Mouse (Mus musculus) limb, embryonic 14.5 days (tissue): Measurements from ENCODE around the gene Serpina3c. TPM values are rescaled to one million over a fixed set of nuclear protein-coding genes. Genes with fewer than 3 reads are reported as not detected.
"Not testable (repeated sequence)": the region's sequence is repeated elsewhere in the genome, so short reads cannot be mapped to it uniquely, and the experiment has no call there.

Source experiments
- ATAC-seq: fragments of 200-750 bp; cut with Nextera tagmentation; 2 replicates; pipeline ENCODE4 v1.8.0; 2017; ENCODE audit warnings: low read depth, moderate number of reproducible peaks, moderate TSS enrichment; ENCODE audit not compliant: low FRiP score
- DNase-seq: peaks from one replicate; pipeline ENCODE4 v3.0.0-alpha.2; 2015; ENCODE audit warnings: low spot score
- H3K27ac ChIP-seq: fragments of 300-500 bp; sonication (generic); replicated peaks from 2 replicates; pipeline ENCODE4 v1.5.1; 2014; ENCODE audit warnings: low read depth, mild to moderate bottlenecking, low read length, moderate library complexity, mixed read lengths
- H3K27me3 ChIP-seq: fragments of 300-500 bp; sonication (generic); 2 replicates; pipeline ENCODE4 v1.6.1; 2014; ENCODE audit warnings: low read length, mixed read lengths; ENCODE audit not compliant: control insufficient read depth, insufficient read depth
- H3K36me3 ChIP-seq: fragments of 300-500 bp; sonication (generic); 2 replicates; pipeline ENCODE4 v1.6.1; 2014; ENCODE audit warnings: mild to moderate bottlenecking, low read length, moderate library complexity, mixed read lengths; ENCODE audit not compliant: control insufficient read depth, insufficient read depth
- H3K4me1 ChIP-seq: fragments of 300-500 bp; sonication (generic); 2 replicates; pipeline ENCODE4 v1.6.1; 2014; ENCODE audit warnings: antibody characterized with exemption, low read length, mixed read lengths; ENCODE audit not compliant: control insufficient read depth, insufficient read depth
- H3K4me2 ChIP-seq: fragments of 300-500 bp; sonication (generic); replicated peaks from 2 replicates; pipeline ENCODE4 v1.6.1; 2014; ENCODE audit warnings: low read depth, mild to moderate bottlenecking, low read length, moderate library complexity; ENCODE audit not compliant: severe bottlenecking
- H3K4me3 ChIP-seq: fragments of 300-500 bp; sonication (generic); replicated peaks from 2 replicates; pipeline ENCODE4 v1.5.1; 2014; ENCODE audit warnings: low read length
- H3K9ac ChIP-seq: fragments of 300-500 bp; sonication (generic); 2 replicates; pipeline ENCODE4 v1.6.1; 2014; ENCODE audit warnings: mild to moderate bottlenecking, low read depth, low read length, moderate library complexity; ENCODE audit not compliant: severe bottlenecking
- H3K9me3 ChIP-seq: fragments of 300-500 bp; sonication (generic); 2 replicates; pipeline ENCODE4 v1.6.1; 2016; ENCODE audit warnings: low read length; ENCODE audit not compliant: control insufficient read depth
- POLR2A ChIP-seq: fragments of 200-500 bp; IDR thresholded peaks from 2 replicates; pipeline ENCODE4 v1.8.0; 2012; ENCODE audit warnings: inconsistent platforms, mild to moderate bottlenecking, moderate library complexity, borderline replicate concordance; ENCODE audit not compliant: insufficient read depth, insufficient read length; ENCODE audit errors: extremely low read depth
- WGBS: fragments of 180-500 bp; shearing (Covaris S2); extraction: QIAGEN DNeasy Blood & Tissue Kit; methylation state at CpG from one replicate; pipeline ENCODE4 v1.1.7; 2014; 5-methylcytosine and 5-hydroxymethylcytosine counted together
- polyA plus RNA-seq, 2 experiments: library from polyadenylated mRNA; depleted of rRNA in 1 of 2; stranded (reverse) in 1 of 2; unstranded in 1 of 2; fragments of >200 nt; fragmentation: Nextera tagmentation in 1 of 2; extraction: Ambion mirVana in 1 of 2; gene quantifications; 2 replicates each; pipeline versions ENCODE4 v1.2.1 to v1.2.3; 2012 to 2014

Serpina3c gene
- polyA plus RNA-seq, 2 experiments = 0.09 TPM; not detected in 1

DNA sequence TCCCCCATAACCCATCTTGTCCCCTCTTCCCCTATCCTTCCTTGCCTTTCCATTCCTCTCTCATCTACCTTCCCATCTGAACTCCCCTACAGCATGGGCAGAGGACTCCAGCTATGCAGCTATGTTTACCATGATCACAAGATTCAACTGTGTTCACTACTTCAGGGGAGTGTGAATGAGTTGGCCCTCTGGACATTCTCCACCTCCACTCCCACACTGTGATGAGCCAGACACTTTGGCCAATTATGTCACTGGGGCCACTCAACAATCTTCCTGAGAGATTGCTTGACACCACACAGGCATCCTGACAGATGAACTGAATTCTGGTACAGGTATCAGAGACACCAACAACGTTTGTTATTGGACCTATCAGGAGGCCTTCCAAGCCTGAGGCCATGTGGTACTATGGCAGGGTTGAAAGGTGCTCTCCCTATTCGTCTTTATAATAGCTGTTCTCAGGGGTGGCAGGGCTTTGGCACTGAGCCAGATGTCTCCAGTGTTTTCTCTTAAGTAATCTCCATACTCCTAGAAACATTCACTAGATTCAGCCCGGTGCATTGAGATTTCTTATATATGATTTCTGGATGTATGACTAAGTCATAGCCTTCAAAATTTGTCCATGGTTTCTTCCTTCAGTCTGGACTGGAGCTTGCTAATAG lies 38.6 kb downstream of the Serpina3c start:
- H3K4me2 ChIP-seq = no peak overlapping the region
- H3K36me3 ChIP-seq = no peaks in the 10 kb centered on the region
- H3K9me3 ChIP-seq = no peaks in the 10 kb centered on the region
- 45% methylated on average over 3 of the region's 3 CpGs for WGBS
- no peak overlapping the region for H3K4me3 ChIP-seq
- H3K9ac ChIP-seq = no peak overlapping the region
- H3K27ac ChIP-seq = no peak overlapping the region
- ATAC-seq = no peak
- no peaks in the 10 kb centered on the region for H3K27me3 ChIP-seq
- H3K4me1 ChIP-seq = no peaks in the 10 kb centered on the region
- DNase-seq = no peak
- no peak for TF ChIP-seq POLR2A

DNA sequence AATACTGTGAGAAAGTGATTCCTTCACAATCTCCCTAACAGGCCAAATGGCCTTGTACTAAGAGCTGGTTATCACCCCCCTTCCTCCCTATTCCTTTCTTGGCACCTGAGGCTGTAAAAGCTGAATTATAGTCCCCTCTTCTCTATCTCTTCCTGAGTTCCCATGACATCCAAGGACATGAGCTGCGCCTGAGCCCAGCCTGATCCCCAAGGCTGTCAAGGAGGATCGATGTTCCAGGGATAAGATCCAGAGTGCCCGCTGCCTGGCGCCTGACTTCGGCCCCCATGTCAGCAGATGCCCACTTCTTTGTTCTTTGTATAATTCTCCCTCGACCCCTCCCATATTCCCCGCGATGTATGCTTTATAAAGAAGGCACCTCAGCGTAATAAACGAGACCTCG lies 41.3 kb downstream of the Serpina3c start, which contains the start of gene Serpina3a:
Gene Serpina3a, plus strand, starts transcription at position 392 of the 400 bp plus-strand sequence.
- ATAC-seq, DNase-seq, H3K27ac ChIP-seq, H3K9ac ChIP-seq, H3K36me3 ChIP-seq, H3K4me3 ChIP-seq, H3K4me2 ChIP-seq, H3K27me3 ChIP-seq, H3K9me3 ChIP-seq, H3K4me1 ChIP-seq: not testable (repeated sequence)
- WGBS = 85% methylated on average over 9 of the region's 11 CpGs

- ATAC-seq (no peak), DNase-seq (no peak)
- Histone ChIP-seq H3K9ac (no peak overlapping the region), H3K9me3 (no peaks in the 10 kb centered on the region), H3K4me1 (no peaks in the 10 kb centered on the region), H3K4me3 (no peak overlapping the region), H3K27ac (no peak overlapping the region), H3K4me2 (no peak overlapping the region), H3K36me3 (no peaks in the 10 kb centered on the region), H3K27me3 (no peaks in the 10 kb centered on the region)
- TF ChIP-seq POLR2A = no peak
- WGBS = 86% methylated on average over 2 of the region's 2 CpGs
These were observed 45.2 kb downstream of the Serpina3c start for GRCm38 (mm10) chr12:104108507-104108906.

DNA sequence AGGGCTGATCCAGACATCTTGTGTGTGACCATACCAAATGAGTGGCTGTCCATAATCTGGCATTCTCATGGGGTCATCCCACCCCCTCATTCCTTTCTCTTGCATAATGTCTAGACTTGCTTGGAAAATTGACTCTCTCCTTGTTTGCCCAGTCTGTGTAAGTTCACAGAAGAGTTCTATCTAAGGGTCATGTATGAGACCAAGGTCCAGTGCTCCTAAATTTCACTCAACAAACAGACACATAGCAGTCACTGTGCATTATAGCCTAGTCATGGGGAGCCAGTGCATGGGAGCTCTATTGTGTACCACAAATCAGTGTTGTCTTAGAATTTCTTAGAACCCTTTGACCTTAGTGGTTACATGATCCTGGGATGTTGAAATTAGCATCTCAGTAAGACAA lies 46.8 kb downstream of the Serpina3c start:
- Histone ChIP-seq H3K4me1 (no peaks in the 10 kb centered on the region), H3K9me3 (no peaks in the 10 kb centered on the region), H3K27ac (no peak overlapping the region), H3K36me3 (no peaks in the 10 kb centered on the region), H3K27me3 (no peaks in the 10 kb centered on the region), H3K4me3 (no peak overlapping the region), H3K4me2 (no peak overlapping the region), H3K9ac (no peak overlapping the region)
- DNase-seq = no peak
- ATAC-seq = no peak
- no peak for TF ChIP-seq POLR2A

DNA sequence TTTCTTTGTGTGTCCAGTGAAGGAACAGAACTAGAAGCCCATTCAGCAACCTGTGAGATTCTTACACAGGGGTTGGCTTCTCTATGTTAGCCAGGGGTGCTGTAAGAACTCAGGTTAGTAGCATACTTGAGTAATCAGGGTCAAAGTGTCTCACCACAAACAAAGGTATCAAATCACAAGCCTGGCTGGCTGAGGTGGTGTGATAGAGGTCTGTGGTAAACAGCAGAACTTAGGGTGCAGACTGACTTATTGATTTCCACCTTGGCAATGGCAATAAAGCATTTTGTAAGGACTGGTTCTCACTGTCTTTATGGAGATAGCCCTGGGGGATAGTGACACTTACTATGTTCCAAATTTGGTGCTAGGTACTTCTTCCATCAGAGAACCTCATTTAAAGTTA lies 47.8 kb downstream of the Serpina3c start:
- no peak overlapping the region for H3K4me3 ChIP-seq
- no peak overlapping the region for H3K4me2 ChIP-seq
- ATAC-seq = no peak
- no peaks in the 10 kb centered on the region for H3K36me3 ChIP-seq
- DNase-seq = no peak
- no peak for TF ChIP-seq POLR2A
- H3K27me3 ChIP-seq = no peaks in the 10 kb centered on the region
- no peak overlapping the region for H3K27ac ChIP-seq
- no peaks in the 10 kb centered on the region for H3K9me3 ChIP-seq
- H3K9ac ChIP-seq = no peak overlapping the region
- no peaks in the 10 kb centered on the region for H3K4me1 ChIP-seq

DNA sequence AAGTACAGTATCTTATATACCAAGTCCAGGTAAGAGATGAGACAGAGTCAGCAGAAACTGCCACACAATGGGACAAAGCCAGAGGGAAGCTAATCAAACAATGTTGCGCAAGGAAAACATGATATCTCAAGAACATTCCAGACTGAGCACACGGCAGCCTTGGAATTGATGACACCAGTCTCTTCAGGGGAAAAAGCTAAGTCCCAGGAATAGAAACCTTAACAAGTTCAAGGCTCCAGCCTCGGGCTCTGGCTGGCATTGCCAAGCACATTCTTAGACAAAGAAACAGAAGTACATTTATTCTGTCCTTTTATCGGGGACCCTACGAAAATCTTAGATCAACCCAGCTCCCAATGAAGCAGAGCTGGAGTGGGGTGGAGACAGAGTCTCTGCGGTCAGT lies 52.9 kb downstream of the Serpina3c start, which contains the start of gene Serpina5:
Gene Serpina5, plus strand, starts transcription at position 346 of the 400 bp plus-strand sequence.
- TF ChIP-seq POLR2A = no peak
- 84% methylated on average over 6 of the region's 6 CpGs for WGBS
- Histone ChIP-seq H3K4me3 (no peak within 1 kb of the TSS), H3K9me3 (no peaks in the 10 kb centered on the region), H3K4me1 (no peaks in the 10 kb centered on the region), H3K9ac (no peak within 1 kb of the TSS), H3K36me3 (no peaks in the 10 kb centered on the region), H3K4me2 (no peak within 1 kb of the TSS), H3K27me3 (no peaks in the 10 kb centered on the region), H3K27ac (no peak within 1 kb of the TSS)
- DNase-seq (no peak), ATAC-seq (no peak)

Other genes with a start within 250 kb of the Serpina3c start
- 0.23 TPM in 1 of 2 replicates, not detected in the other for gene Serpina1c, start 249.0 kb downstream of the Serpina3c start, polyA plus RNA-seq (2012; rRNA removed)
- gene Serpina1c, start 249.0 kb downstream of the Serpina3c start, polyA plus RNA-seq (2014; fragmentation: Nextera tagmentation; extraction: Ambion mirVana) = not detected in 2 replicates
- gene Serpina1e, start 194.9 kb downstream of the Serpina3c start, polyA plus RNA-seq (2012; rRNA removed) = 0.28 and 0.36 TPM in 2 replicates
- gene Serpina1e, start 194.9 kb downstream of the Serpina3c start, polyA plus RNA-seq (2014; fragmentation: Nextera tagmentation; extraction: Ambion mirVana) = 0.19 TPM in 1 of 2 replicates, not detected in the other
- not detected in 2 replicates for gene Serpina11, start 163.9 kb downstream of the Serpina3c start, polyA plus RNA-seq (2012; rRNA removed)
- not detected in 2 replicates for gene Serpina11, start 163.9 kb downstream of the Serpina3c start, polyA plus RNA-seq (2014; fragmentation: Nextera tagmentation; extraction: Ambion mirVana)
- gene Serpina9, start 140.1 kb downstream of the Serpina3c start, polyA plus RNA-seq (2012; rRNA removed) = 0.16 and 0.22 TPM in 2 replicates
- 0.10 TPM in 1 of 2 replicates, not detected in the other for gene Serpina9, start 140.1 kb downstream of the Serpina3c start, polyA plus RNA-seq (2014; fragmentation: Nextera tagmentation; extraction: Ambion mirVana)
- 0.03 TPM in 1 of 2 replicates, not detected in the other for gene Serpina12, start 109.4 kb downstream of the Serpina3c start, polyA plus RNA-seq (2012; rRNA removed)
- 0.06 TPM in 1 of 2 replicates, not detected in the other for gene Serpina12, start 109.4 kb downstream of the Serpina3c start, polyA plus RNA-seq (2014; fragmentation: Nextera tagmentation; extraction: Ambion mirVana)
- gene Serpina5, start 52.8 kb downstream of the Serpina3c start, polyA plus RNA-seq (2012; rRNA removed) = 0.05 TPM in 1 of 2 replicates, not detected in the other
- gene Serpina5, start 52.8 kb downstream of the Serpina3c start, polyA plus RNA-seq (2014; fragmentation: Nextera tagmentation; extraction: Ambion mirVana) = not detected in 2 replicates
- gene Serpina3a, start 41.1 kb downstream of the Serpina3c start, polyA plus RNA-seq (2012; rRNA removed) = not detected in 2 replicates
- gene Serpina3a, start 41.1 kb downstream of the Serpina3c start, polyA plus RNA-seq (2014; fragmentation: Nextera tagmentation; extraction: Ambion mirVana) = not detected in 2 replicates
- 0.06 TPM in 1 of 2 replicates, not detected in the other for gene Serpina3b, start 25.9 kb downstream of the Serpina3c start, polyA plus RNA-seq (2012; rRNA removed)
- gene Serpina3b, start 25.9 kb downstream of the Serpina3c start, polyA plus RNA-seq (2014; fragmentation: Nextera tagmentation; extraction: Ambion mirVana) = 0.45 TPM in 1 of 2 replicates, not detected in the other
- gene Serpina3f, start 60.7 kb upstream of the Serpina3c start, polyA plus RNA-seq (2012; rRNA removed) = 0.05 TPM in 1 of 2 replicates, not detected in the other
- not detected in 2 replicates for gene Serpina3f, start 60.7 kb upstream of the Serpina3c start, polyA plus RNA-seq (2014; fragmentation: Nextera tagmentation; extraction: Ambion mirVana)
- gene Serpina3g, start 82.4 kb upstream of the Serpina3c start, polyA plus RNA-seq (2012; rRNA removed) = 0.82 and 1.1 TPM in 2 replicates
- gene Serpina3g, start 82.4 kb upstream of the Serpina3c start, polyA plus RNA-seq (2014; fragmentation: Nextera tagmentation; extraction: Ambion mirVana) = 0.87 and 1.1 TPM in 2 replicates
- gene Serpina3i, start 109.3 kb upstream of the Serpina3c start, polyA plus RNA-seq (2012; rRNA removed) = 0.27 and 0.55 TPM in 2 replicates
- 0.69 and 1.4 TPM in 2 replicates for gene Serpina3i, start 109.3 kb upstream of the Serpina3c start, polyA plus RNA-seq (2014; fragmentation: Nextera tagmentation; extraction: Ambion mirVana)
- gene Serpina3j, start 160.7 kb upstream of the Serpina3c start, polyA plus RNA-seq (2012; rRNA removed) = 0.22 and 0.36 TPM in 2 replicates
- gene Serpina3j, start 160.7 kb upstream of the Serpina3c start, polyA plus RNA-seq (2014; fragmentation: Nextera tagmentation; extraction: Ambion mirVana) = 0.32 and 0.72 TPM in 2 replicates
- gene Serpina3k, start 184.6 kb upstream of the Serpina3c start, polyA plus RNA-seq (2012; rRNA removed) = not detected in 2 replicates
- gene Serpina3k, start 184.6 kb upstream of the Serpina3c start, polyA plus RNA-seq (2014; fragmentation: Nextera tagmentation; extraction: Ambion mirVana) = not detected in 2 replicates
- gene Serpina3m, start 184.6 kb upstream of the Serpina3c start, polyA plus RNA-seq (2012; rRNA removed) = not detected in 2 replicates
- not detected in 2 replicates for gene Serpina3m, start 184.6 kb upstream of the Serpina3c start, polyA plus RNA-seq (2014; fragmentation: Nextera tagmentation; extraction: Ambion mirVana)